Mouse (Mus musculus) testis, postnatal 14 days (tissue): Measurements from ENCODE around the gene Vamp2.

Experiments used
- DNase-seq: peaks from one replicate; pipeline ENCODE4 v3.0.0; 2021; ENCODE audit warnings: low spot score

The Vamp2 gene

GRCm38 (mm10) chr11:69064259-69065133 lies 23.8 kb upstream of the Vamp2 start:
- DNase-seq, result no peak

GRCm38 (mm10) chr11:69065394-69065925 lies 22.8 kb upstream of the Vamp2 start:
- DNase-seq, result no peak

- DNase-seq, result no peak
Measured at GRCm38 (mm10) chr11:69066163-69066861, 22.0 kb upstream of the Vamp2 start.

- DNase-seq, result peak; percentile 80
Measured at GRCm38 (mm10) chr11:69066956-69067355, 21.3 kb upstream of the Vamp2 start.

- peak; percentile 64 for DNase-seq
Measured at GRCm38 (mm10) chr11:69067601-69068000, 20.7 kb upstream of the Vamp2 start.

- no peak for DNase-seq
Measured at GRCm38 (mm10) chr11:69070093-69070492, 18.2 kb upstream of the Vamp2 start.

GRCm38 (mm10) chr11:69070590-69071222 lies 17.6 kb upstream of the Vamp2 start, which contains the start of gene Tmem107:
Gene Tmem107, plus strand, starts transcription at chr11:69070806.
- peak; percentile 95 for DNase-seq

GRCm38 (mm10) chr11:69071262-69071661 lies 17.0 kb upstream of the Vamp2 start:
- no peak for DNase-seq

GRCm38 (mm10) chr11:69072234-69072633 lies 16.1 kb upstream of the Vamp2 start:
- DNase-seq, result no peak

GRCm38 (mm10) chr11:69072666-69073064 lies 15.6 kb upstream of the Vamp2 start:
- no peak for DNase-seq

- peak; percentile 89 for DNase-seq
Measured at GRCm38 (mm10) chr11:69073065-69073888, 15.0 kb upstream of the Vamp2 start.

- no peak for DNase-seq
Measured at GRCm38 (mm10) chr11:69073951-69074775, 14.1 kb upstream of the Vamp2 start.

GRCm38 (mm10) chr11:69074776-69075069 lies 13.6 kb upstream of the Vamp2 start:
- no peak for DNase-seq

- no peak for DNase-seq
Measured at GRCm38 (mm10) chr11:69075764-69076479, 12.4 kb upstream of the Vamp2 start.

- no peak for DNase-seq
Measured at GRCm38 (mm10) chr11:69076572-69076971, 11.7 kb upstream of the Vamp2 start.

- DNase-seq, result no peak
Measured at GRCm38 (mm10) chr11:69077316-69077715, 11.0 kb upstream of the Vamp2 start.

- no peak for DNase-seq
Measured at GRCm38 (mm10) chr11:69078041-69078440, 10.2 kb upstream of the Vamp2 start.

- no peak for DNase-seq
Measured at GRCm38 (mm10) chr11:69078805-69079438, 9.4 kb upstream of the Vamp2 start.

- no peak for DNase-seq
Measured at GRCm38 (mm10) chr11:69080102-69080854, 8.0 kb upstream of the Vamp2 start.
